Mouse (Mus musculus): ENCODE results near the gene Skiv2l. TPM values are rescaled to one million over a fixed set of nuclear protein-coding genes. Genes with fewer than 3 reads are reported as not detected.

Skiv2l gene
- total RNA-seq, 1 experiment, result 40.5 TPM

DNA sequence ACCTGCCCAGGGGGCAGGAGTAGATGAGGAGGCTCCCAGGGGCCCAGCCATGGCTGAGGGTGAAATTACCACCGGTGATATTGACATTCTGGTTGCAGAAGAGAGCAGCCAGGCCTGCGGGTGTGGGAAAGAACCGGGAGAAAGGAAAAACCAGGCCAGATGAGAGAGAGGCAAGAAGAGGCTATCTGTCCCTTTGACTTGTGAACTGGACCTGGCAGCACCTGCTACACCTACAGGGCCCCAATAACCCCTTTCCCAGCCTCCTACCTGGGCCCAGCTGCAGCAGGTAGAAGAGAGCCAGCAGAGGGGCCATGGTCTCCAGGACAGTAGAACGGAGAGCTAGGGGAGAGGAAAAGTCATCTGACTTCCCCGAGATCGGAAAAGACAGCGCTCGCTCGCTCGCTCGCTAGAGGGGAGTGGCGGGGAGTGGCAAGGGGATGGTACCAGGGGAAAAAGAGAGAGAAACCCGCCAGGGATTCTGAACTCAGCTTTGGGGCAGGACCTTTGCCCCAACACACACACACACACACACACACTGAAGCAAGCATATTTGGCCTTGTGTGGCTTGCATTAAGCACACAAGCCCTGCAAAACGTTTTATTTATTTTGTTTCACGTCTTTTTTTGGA lies 31.8 kb upstream of the Skiv2l start, which contains the start of gene Gm20547:
TSS of gene Gm20547 (minus strand) at position 360 of the 628 bp plus-strand sequence.
- Histone ChIP-seq H3K27ac (ENCODE audit: insufficient read depth, low read depth, low read length, poor library complexity, severe bottlenecking) (no peak within 1 kb of the TSS), H3K9ac (ENCODE audit: insufficient read depth, low read depth, low read length, poor library complexity, severe bottlenecking) (no peak within 1 kb of the TSS), H3K4me3 (ENCODE audit: insufficient read depth in 1 of 2, low read depth in 1 of 2, low read length in 2 of 2, poor library complexity in 1 of 2, severe bottlenecking in 1 of 2) (peak within 1 kb of the TSS; percentile 24 to 39; a peak in 2 of 4 replicates), H3K36me3 (ENCODE audit: control insufficient read depth, insufficient read depth, low read length, poor library complexity, severe bottlenecking) (no peaks in the 10 kb centered on the region), H3K9me3 (ENCODE audit: control insufficient read depth, insufficient read depth, low read depth, low read length) (no peaks in the 10 kb centered on the region), H3K4me1 (ENCODE audit: control insufficient read depth in 2 of 2, insufficient read depth in 2 of 2, low read length in 2 of 2, poor library complexity in 1 of 2) (peaks cover 0 to 3% of the 10 kb centered on the region in 2 experiments; a peak in 2 of 4 replicates)
- no peak for TF ChIP-seq CHD2 (IDR thresholded peaks at IDR 0.05; ENCODE audit: low read depth, low read length)
- no peak for TF ChIP-seq ZC3H11A (IDR thresholded peaks at IDR 0.05; ENCODE audit: borderline replicate concordance, low read depth, low read length)
- no peak for TF ChIP-seq HCFC1 (IDR thresholded peaks at IDR 0.05; ENCODE audit: borderline replicate concordance, insufficient read depth, low read length)
- no peak for TF ChIP-seq MAFK (IDR thresholded peaks at IDR 0.05; ENCODE audit: insufficient read depth, low read depth, low read length)
- TF ChIP-seq ZNF384 (IDR thresholded peaks at IDR 0.05; ENCODE audit: low read depth, low read length), result no peak
- in situ Hi-C loops (cut with MboI; ENCODE audit: low sequenced_read_pairs in 2 of 2, unreplicated experiment in 2 of 2), result no loop called here
- DNase-seq (ENCODE audit: low read depth, low spot score), result no peak

- no peak overlapping the region for H3K27ac ChIP-seq (ENCODE audit: insufficient read depth, low read depth, low read length, poor library complexity, severe bottlenecking)
- H3K4me1 ChIP-seq (ENCODE audit: control insufficient read depth in 2 of 2, insufficient read depth in 2 of 2, low read length in 2 of 2, poor library complexity in 1 of 2), result peaks cover 0 to 3% of the 10 kb centered on the region in 2 experiments; a peak in 2 of 4 replicates
- no peak overlapping the region for H3K4me3 ChIP-seq (ENCODE audit: insufficient read depth in 1 of 2, low read depth in 1 of 2, low read length in 2 of 2, poor library complexity in 1 of 2, severe bottlenecking in 1 of 2)
- H3K9me3 ChIP-seq (ENCODE audit: control insufficient read depth, insufficient read depth, low read depth, low read length), result no peaks in the 10 kb centered on the region
- TF ChIP-seq HCFC1 (IDR thresholded peaks at IDR 0.05; ENCODE audit: borderline replicate concordance, insufficient read depth, low read length), result no peak
- no peak for TF ChIP-seq ZC3H11A (IDR thresholded peaks at IDR 0.05; ENCODE audit: borderline replicate concordance, low read depth, low read length)
- no peak for TF ChIP-seq ZNF384 (IDR thresholded peaks at IDR 0.05; ENCODE audit: low read depth, low read length)
- no peak for TF ChIP-seq MAFK (IDR thresholded peaks at IDR 0.05; ENCODE audit: insufficient read depth, low read depth, low read length)
- no peak for TF ChIP-seq CHD2 (IDR thresholded peaks at IDR 0.05; ENCODE audit: low read depth, low read length)
- DNase-seq (ENCODE audit: low read depth, low spot score), result no peak
- no peak overlapping the region for H3K9ac ChIP-seq (ENCODE audit: insufficient read depth, low read depth, low read length, poor library complexity, severe bottlenecking)
- H3K36me3 ChIP-seq (ENCODE audit: control insufficient read depth, insufficient read depth, low read length, poor library complexity, severe bottlenecking), result no peaks in the 10 kb centered on the region
- in situ Hi-C loops (cut with MboI; ENCODE audit: low sequenced_read_pairs in 2 of 2, unreplicated experiment in 2 of 2), result no loop called here
Observed at GRCm38 (mm10) chr17:34881166-34881565, 31.2 kb upstream of the Skiv2l start.

GRCm38 (mm10) chr17:34879336-34879879 lies 29.4 kb upstream of the Skiv2l start, which contains the start of gene Zbtb12:
Gene Zbtb12 (plus strand): TSS chr17:34879483.
- H3K9me3 ChIP-seq (ENCODE audit: control insufficient read depth, insufficient read depth, low read depth, low read length), result no peaks in the 10 kb centered on the region
- TF ChIP-seq MAFK (IDR thresholded peaks at IDR 0.05; ENCODE audit: insufficient read depth, low read depth, low read length) (no peak), HCFC1 (IDR thresholded peaks at IDR 0.05; ENCODE audit: borderline replicate concordance, insufficient read depth, low read length) (no peak), ZNF384 (IDR thresholded peaks at IDR 0.05; ENCODE audit: low read depth, low read length) (no peak), ZC3H11A (IDR thresholded peaks at IDR 0.05; ENCODE audit: borderline replicate concordance, low read depth, low read length) (no peak), CHD2 (IDR thresholded peaks at IDR 0.05; ENCODE audit: low read depth, low read length) (no peak)
- no peak within 1 kb of the TSS for H3K27ac ChIP-seq (ENCODE audit: insufficient read depth, low read depth, low read length, poor library complexity, severe bottlenecking)
- no peak within 1 kb of the TSS for H3K9ac ChIP-seq (ENCODE audit: insufficient read depth, low read depth, low read length, poor library complexity, severe bottlenecking)
- H3K4me3 ChIP-seq (ENCODE audit: insufficient read depth in 1 of 2, low read depth in 1 of 2, low read length in 2 of 2, poor library complexity in 1 of 2, severe bottlenecking in 1 of 2), result peak within 1 kb of the TSS in 1 of 2 experiments; percentile 23; a peak in 1 of 4 replicates
- peaks cover 0 to 3% of the 10 kb centered on the region in 2 experiments; a peak in 2 of 4 replicates for H3K4me1 ChIP-seq (ENCODE audit: control insufficient read depth in 2 of 2, insufficient read depth in 2 of 2, low read length in 2 of 2, poor library complexity in 1 of 2)
- H3K36me3 ChIP-seq (ENCODE audit: control insufficient read depth, insufficient read depth, low read length, poor library complexity, severe bottlenecking), result no peaks in the 10 kb centered on the region
- DNase-seq (ENCODE audit: low read depth, low spot score), result no peak
- in situ Hi-C loops (cut with MboI; ENCODE audit: low sequenced_read_pairs in 2 of 2, unreplicated experiment in 2 of 2), result no loop called here

DNA sequence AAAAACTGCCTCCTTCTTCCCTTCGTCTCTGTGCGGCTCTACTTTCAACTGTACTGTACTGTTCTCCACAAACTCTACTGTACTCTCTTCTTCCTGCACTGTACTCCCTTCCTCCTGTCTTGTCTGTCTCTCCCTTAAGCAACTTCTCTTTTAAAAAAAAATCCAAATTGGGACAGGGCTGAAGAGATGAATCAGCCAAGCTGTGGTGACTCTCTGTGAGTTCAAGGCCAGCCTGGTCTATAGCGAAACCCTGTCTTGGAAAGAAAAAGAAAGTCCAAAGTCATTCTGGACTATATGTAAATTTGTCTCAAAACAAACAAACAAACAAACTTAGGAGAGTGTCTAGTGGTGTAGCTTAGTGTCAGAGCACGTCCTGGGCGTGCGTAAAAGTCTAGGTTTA lies 24.3 kb upstream of the Skiv2l start:
- Histone ChIP-seq H3K4me1 (ENCODE audit: control insufficient read depth in 2 of 2, insufficient read depth in 2 of 2, low read length in 2 of 2, poor library complexity in 1 of 2) (peaks cover 0 to 2% of the 10 kb centered on the region in 2 experiments; a peak in 1 of 4 replicates), H3K9ac (ENCODE audit: insufficient read depth, low read depth, low read length, poor library complexity, severe bottlenecking) (no peak overlapping the region), H3K4me3 (ENCODE audit: insufficient read depth in 1 of 2, low read depth in 1 of 2, low read length in 2 of 2, poor library complexity in 1 of 2, severe bottlenecking in 1 of 2) (no peak overlapping the region), H3K36me3 (ENCODE audit: control insufficient read depth, insufficient read depth, low read length, poor library complexity, severe bottlenecking) (no peaks in the 10 kb centered on the region), H3K27ac (ENCODE audit: insufficient read depth, low read depth, low read length, poor library complexity, severe bottlenecking) (no peak overlapping the region), H3K9me3 (ENCODE audit: control insufficient read depth, insufficient read depth, low read depth, low read length) (no peaks in the 10 kb centered on the region)
- TF ChIP-seq MAFK (IDR thresholded peaks at IDR 0.05; ENCODE audit: insufficient read depth, low read depth, low read length) (no peak), ZNF384 (IDR thresholded peaks at IDR 0.05; ENCODE audit: low read depth, low read length) (no peak), CHD2 (IDR thresholded peaks at IDR 0.05; ENCODE audit: low read depth, low read length) (no peak), HCFC1 (IDR thresholded peaks at IDR 0.05; ENCODE audit: borderline replicate concordance, insufficient read depth, low read length) (no peak), ZC3H11A (IDR thresholded peaks at IDR 0.05; ENCODE audit: borderline replicate concordance, low read depth, low read length) (no peak)
- in situ Hi-C loops (cut with MboI; ENCODE audit: low sequenced_read_pairs in 2 of 2, unreplicated experiment in 2 of 2), result no loop called here
- DNase-seq (ENCODE audit: low read depth, low spot score), result no peak

All from ES-E14 (cell line).